Mouse (Mus musculus): ENCODE data around the gene Gm28048. TPM values are rescaled to one million over a fixed set of nuclear protein-coding genes. Genes with fewer than 3 reads are reported as not detected.

The Gm28048 gene
- polyA plus RNA-seq, 1 experiment from 2014 or later = 4.5 TPM

DNA sequence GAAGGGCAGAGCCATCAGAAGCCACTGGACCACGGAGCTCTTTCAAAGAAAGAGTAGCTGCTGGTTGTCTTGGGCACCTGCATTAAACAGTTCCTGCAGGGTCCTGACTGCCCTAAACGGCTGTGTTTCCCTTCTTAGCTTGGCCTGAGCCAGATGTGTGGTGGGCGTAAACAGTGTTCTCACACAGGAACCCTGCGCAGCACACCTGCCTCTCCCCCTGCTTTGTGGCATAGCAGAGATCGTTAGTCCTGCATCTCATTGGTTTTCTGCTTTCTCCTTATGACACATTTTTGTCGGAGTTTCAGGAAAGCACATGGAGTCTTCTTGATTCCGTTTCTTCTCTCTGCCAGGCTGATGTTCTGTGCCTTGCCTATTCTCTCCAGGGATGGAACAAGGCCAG is 166.0 kb downstream of the Gm28048 start:
- DNase-seq (no peak), ATAC-seq (ENCODE audit: low FRiP score, low TSS enrichment) (no peak)
- H3K9me3 ChIP-seq (ENCODE audit: control insufficient read depth, low read length) = no peaks in the 10 kb centered on the region
- 81% methylated on average over 7 of the region's 7 CpGs for WGBS
- H3K27me3 ChIP-seq (ENCODE audit: control insufficient read depth, insufficient read depth, low read length) = no peaks in the 10 kb centered on the region
- no peak overlapping the region for H3K4me2 ChIP-seq (ENCODE audit: low read length)
- H3K27ac ChIP-seq (replicated peaks; ENCODE audit: low read depth, low read length) = no peak overlapping the region
- H3K4me1 ChIP-seq (ENCODE audit: control insufficient read depth, insufficient read depth, low read length) = no peaks in the 10 kb centered on the region
- H3K9ac ChIP-seq (replicated peaks; ENCODE audit: low read length) = no peak overlapping the region
- H3K4me3 ChIP-seq (replicated peaks; ENCODE audit: low read depth, low read length) = no peak overlapping the region
- H3K36me3 ChIP-seq (ENCODE audit: control insufficient read depth, insufficient read depth, low read length) = no peaks in the 10 kb centered on the region

DNA sequence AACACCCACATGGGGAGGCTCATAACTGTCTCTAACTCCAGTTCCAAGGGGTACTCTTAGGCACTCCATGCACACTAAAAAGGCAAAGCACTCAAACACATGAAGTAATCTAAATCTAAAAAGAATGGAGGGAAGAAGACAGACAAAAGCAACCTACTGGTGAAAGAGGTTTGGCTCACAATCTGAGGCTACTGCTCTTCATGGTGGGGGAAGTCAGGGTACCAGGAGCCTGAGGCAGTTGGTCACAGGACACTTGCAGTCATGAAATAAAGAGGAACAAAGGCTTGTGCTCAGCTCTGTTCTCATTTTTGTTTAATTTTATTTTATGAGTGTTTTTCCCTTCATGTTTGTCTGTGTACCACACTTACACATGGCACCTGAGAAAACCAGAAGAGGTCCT is 166.7 kb downstream of the Gm28048 start:
- no peaks in the 10 kb centered on the region for H3K36me3 ChIP-seq (ENCODE audit: control insufficient read depth, insufficient read depth, low read length)
- no peak overlapping the region for H3K9ac ChIP-seq (replicated peaks; ENCODE audit: low read length)
- H3K4me1 ChIP-seq (ENCODE audit: control insufficient read depth, insufficient read depth, low read length) = no peaks in the 10 kb centered on the region
- no peaks in the 10 kb centered on the region for H3K27me3 ChIP-seq (ENCODE audit: control insufficient read depth, insufficient read depth, low read length)
- H3K27ac ChIP-seq (replicated peaks; ENCODE audit: low read depth, low read length) = no peak overlapping the region
- no peak overlapping the region for H3K4me3 ChIP-seq (replicated peaks; ENCODE audit: low read depth, low read length)
- DNase-seq = no peak
- no peak for ATAC-seq (ENCODE audit: low FRiP score, low TSS enrichment)
- H3K9me3 ChIP-seq (ENCODE audit: control insufficient read depth, low read length) = no peaks in the 10 kb centered on the region
- H3K4me2 ChIP-seq (ENCODE audit: low read length) = no peak overlapping the region

DNA sequence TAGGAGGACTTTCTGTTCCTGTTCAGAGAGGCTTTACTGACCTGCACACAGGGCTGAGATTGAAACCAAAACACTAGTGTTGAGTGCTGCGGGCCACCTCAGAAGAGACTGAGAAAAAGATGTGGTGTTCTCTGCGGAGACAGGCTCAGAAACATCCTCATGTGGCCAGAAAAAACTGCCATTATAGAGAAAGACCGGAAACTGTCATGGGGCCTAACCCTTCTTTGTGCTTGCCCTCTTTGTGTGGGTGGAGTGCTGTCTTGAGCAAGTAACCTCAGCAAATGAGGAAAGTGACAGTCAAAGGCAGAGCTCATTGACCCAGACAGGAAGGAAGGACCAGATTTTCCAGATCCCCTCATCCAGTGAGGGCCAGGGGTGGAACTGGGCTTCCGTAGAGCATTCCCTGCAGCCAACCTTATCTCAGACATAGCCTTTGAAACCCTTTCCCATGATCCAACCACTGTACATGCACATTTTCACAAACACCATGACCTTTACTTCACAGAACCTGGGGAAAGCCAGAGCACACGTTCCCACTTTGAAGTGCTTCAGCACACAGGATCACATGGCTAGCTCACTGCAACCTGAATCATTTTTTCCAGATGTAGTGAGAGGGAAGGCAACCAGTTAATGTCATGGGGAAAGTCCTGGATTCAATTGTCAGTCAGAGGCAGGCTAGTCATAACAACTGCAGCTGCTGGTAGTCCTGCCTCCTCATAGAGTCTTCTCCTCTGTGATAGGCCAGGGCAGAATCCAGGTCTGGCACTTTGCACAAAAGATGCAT is 167.8 kb downstream of the Gm28048 start:
- Histone ChIP-seq H3K27me3 (ENCODE audit: control insufficient read depth, insufficient read depth, low read length) (no peaks in the 10 kb centered on the region), H3K4me3 (replicated peaks; ENCODE audit: low read depth, low read length) (no peak overlapping the region), H3K9me3 (ENCODE audit: control insufficient read depth, low read length) (no peaks in the 10 kb centered on the region), H3K4me1 (ENCODE audit: control insufficient read depth, insufficient read depth, low read length) (no peaks in the 10 kb centered on the region), H3K36me3 (ENCODE audit: control insufficient read depth, insufficient read depth, low read length) (no peaks in the 10 kb centered on the region), H3K9ac (replicated peaks; ENCODE audit: low read length) (no peak overlapping the region), H3K27ac (replicated peaks; ENCODE audit: low read depth, low read length) (no peak overlapping the region), H3K4me2 (ENCODE audit: low read length) (no peak overlapping the region)
- DNase-seq (no peak), ATAC-seq (ENCODE audit: low FRiP score, low TSS enrichment) (no peak)
- 86% methylated on average over 5 of the region's 5 CpGs for WGBS

DNA sequence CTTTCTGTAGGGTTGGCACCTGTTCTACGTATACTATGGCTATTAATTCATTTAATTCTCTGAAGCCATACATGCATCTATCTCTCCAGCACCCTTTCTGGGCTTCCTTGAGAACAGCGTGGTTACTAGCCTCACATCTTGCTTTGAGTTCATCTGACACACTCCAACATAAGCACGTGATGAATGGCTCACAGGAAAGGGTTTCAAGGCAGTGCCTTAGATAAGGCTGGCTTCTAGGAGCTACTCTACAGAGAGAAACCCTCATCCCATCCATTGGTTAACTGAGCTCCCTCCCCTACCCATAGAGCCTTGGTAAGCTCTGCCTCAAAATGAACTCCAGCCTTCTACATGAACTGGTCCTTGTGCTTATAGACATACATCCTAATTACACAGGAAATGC is 168.5 kb downstream of the Gm28048 start:
- ATAC-seq (ENCODE audit: low FRiP score, low TSS enrichment) = no peak
- 88% methylated on average over 3 of the region's 3 CpGs for WGBS
- Histone ChIP-seq H3K27me3 (ENCODE audit: control insufficient read depth, insufficient read depth, low read length) (no peaks in the 10 kb centered on the region), H3K36me3 (ENCODE audit: control insufficient read depth, insufficient read depth, low read length) (no peaks in the 10 kb centered on the region), H3K4me2 (ENCODE audit: low read length) (no peak overlapping the region), H3K4me1 (ENCODE audit: control insufficient read depth, insufficient read depth, low read length) (no peaks in the 10 kb centered on the region), H3K9ac (replicated peaks; ENCODE audit: low read length) (no peak overlapping the region), H3K9me3 (ENCODE audit: control insufficient read depth, low read length) (no peaks in the 10 kb centered on the region), H3K4me3 (replicated peaks; ENCODE audit: low read depth, low read length) (no peak overlapping the region), H3K27ac (replicated peaks; ENCODE audit: low read depth, low read length) (no peak overlapping the region)
- no peak for DNase-seq

DNA sequence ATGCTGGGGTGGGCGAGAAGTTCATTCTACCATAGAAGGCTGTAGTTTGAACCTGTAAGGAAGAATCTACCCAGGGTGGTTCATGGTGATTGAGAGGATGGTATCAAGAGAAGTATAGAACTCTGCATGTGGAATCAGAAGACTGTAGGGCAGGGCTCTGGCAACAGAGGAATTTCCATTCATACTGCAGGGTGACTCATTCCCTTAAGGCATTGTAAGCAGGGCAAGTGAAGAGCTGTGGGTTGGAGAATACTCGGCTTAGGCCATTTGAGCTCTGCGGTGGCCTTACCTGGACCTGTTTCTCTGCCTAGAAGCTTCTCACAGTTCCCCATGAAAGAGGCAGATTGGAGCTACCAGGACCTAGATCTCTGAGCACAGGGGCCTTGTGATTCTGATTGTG is 170.5 kb downstream of the Gm28048 start:
- no peak overlapping the region for H3K4me2 ChIP-seq (ENCODE audit: low read length)
- no peaks in the 10 kb centered on the region for H3K9me3 ChIP-seq (ENCODE audit: control insufficient read depth, low read length)
- H3K27ac ChIP-seq (replicated peaks; ENCODE audit: low read depth, low read length) = no peak overlapping the region
- DNase-seq (no peak), ATAC-seq (ENCODE audit: low FRiP score, low TSS enrichment) (no peak)
- no peaks in the 10 kb centered on the region for H3K27me3 ChIP-seq (ENCODE audit: control insufficient read depth, insufficient read depth, low read length)
- H3K9ac ChIP-seq (replicated peaks; ENCODE audit: low read length) = no peak overlapping the region
- 90% methylated on average over 3 of the region's 3 CpGs for WGBS
- H3K4me3 ChIP-seq (replicated peaks; ENCODE audit: low read depth, low read length) = no peak overlapping the region
- H3K36me3 ChIP-seq (ENCODE audit: control insufficient read depth, insufficient read depth, low read length) = no peaks in the 10 kb centered on the region
- H3K4me1 ChIP-seq (ENCODE audit: control insufficient read depth, insufficient read depth, low read length) = no peaks in the 10 kb centered on the region

DNA sequence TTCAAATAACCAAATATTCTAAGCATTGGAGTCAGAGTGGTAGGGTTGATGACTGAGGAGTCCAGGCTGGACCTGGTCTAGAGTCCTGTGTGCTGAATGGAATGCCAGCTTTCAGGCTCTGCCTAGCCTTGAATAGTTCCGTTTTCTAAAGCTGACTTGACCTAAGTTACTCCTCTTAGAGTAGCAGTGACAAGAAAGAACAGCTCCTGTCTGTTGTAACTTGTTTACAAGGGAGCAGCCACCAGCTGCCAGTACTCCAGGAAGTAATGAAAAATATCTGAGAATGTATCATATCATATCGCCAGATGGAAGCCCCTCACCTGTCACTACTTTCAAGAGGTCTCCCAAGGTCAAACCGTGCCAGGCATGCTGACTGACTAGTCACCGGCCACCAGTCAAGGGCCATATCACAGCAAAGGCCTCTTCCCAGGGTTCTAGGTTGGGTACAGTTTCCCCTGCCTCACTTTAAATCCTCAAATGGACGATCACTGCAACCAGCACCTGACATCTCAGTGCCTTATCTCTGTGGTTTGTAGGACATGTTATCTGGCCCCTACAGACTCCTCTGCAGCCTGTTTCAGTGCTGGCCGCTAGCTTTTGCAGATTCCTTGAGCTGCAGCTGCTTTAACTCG is 172.3 kb downstream of the Gm28048 start:
- Histone ChIP-seq H3K27me3 (ENCODE audit: control insufficient read depth, insufficient read depth, low read length) (no peaks in the 10 kb centered on the region), H3K4me1 (ENCODE audit: control insufficient read depth, insufficient read depth, low read length) (no peaks in the 10 kb centered on the region), H3K36me3 (ENCODE audit: control insufficient read depth, insufficient read depth, low read length) (no peaks in the 10 kb centered on the region), H3K4me3 (replicated peaks; ENCODE audit: low read depth, low read length) (no peak overlapping the region), H3K4me2 (ENCODE audit: low read length) (no peak overlapping the region), H3K9me3 (ENCODE audit: control insufficient read depth, low read length) (no peaks in the 10 kb centered on the region), H3K27ac (replicated peaks; ENCODE audit: low read depth, low read length) (no peak overlapping the region), H3K9ac (replicated peaks; ENCODE audit: low read length) (no peak overlapping the region)
- DNase-seq = no peak
- no peak for ATAC-seq (ENCODE audit: low FRiP score, low TSS enrichment)
- 86% methylated on average over 7 of the region's 7 CpGs for WGBS

DNA sequence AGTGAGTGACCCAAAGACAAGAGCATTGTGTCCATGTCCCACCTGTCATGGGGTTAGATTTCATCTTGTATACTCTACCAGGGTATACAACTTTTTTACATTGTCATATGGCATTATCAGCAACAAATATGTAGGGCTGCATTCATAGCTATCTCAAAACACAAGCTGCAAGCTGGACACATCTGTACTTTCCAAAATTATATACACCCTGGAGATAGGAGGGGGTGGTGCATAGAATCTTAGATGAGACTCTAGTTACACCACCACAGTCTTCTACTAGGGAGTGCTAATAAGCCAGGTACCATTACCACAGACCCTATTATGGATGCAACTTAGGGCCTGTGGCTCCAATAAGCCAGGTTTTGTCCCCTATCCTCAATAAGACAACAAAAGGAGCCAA is 173.8 kb downstream of the Gm28048 start:
- Histone ChIP-seq H3K4me1 (ENCODE audit: control insufficient read depth, insufficient read depth, low read length) (no peaks in the 10 kb centered on the region), H3K27ac (replicated peaks; ENCODE audit: low read depth, low read length) (no peak overlapping the region), H3K36me3 (ENCODE audit: control insufficient read depth, insufficient read depth, low read length) (no peaks in the 10 kb centered on the region), H3K4me2 (ENCODE audit: low read length) (no peak overlapping the region), H3K9me3 (ENCODE audit: control insufficient read depth, low read length) (no peaks in the 10 kb centered on the region), H3K4me3 (replicated peaks; ENCODE audit: low read depth, low read length) (no peak overlapping the region), H3K9ac (replicated peaks; ENCODE audit: low read length) (no peak overlapping the region), H3K27me3 (ENCODE audit: control insufficient read depth, insufficient read depth, low read length) (no peaks in the 10 kb centered on the region)
- DNase-seq (no peak), ATAC-seq (ENCODE audit: low FRiP score, low TSS enrichment) (no peak)

DNA sequence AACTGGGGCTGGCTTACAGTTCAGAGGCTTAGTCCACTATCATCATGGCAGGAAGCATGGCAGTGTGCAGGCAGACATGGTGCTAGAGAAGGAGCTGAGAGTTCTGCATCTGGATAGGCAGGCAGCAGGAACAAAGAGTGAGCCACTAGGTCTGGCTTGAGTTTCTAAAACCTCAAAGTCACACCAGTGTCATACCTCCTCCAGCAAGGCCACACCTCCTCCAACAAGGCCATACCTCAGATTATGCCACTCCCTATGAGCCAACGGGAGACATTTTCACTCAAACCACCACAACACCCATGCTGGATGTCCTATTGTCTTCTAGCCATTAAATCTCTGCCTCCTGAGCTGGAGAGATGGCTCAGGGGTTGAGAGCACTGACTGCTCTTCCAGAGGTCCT is 176.7 kb downstream of the Gm28048 start:
- H3K4me3 ChIP-seq (replicated peaks; ENCODE audit: low read depth, low read length) = no peak overlapping the region
- no peaks in the 10 kb centered on the region for H3K36me3 ChIP-seq (ENCODE audit: control insufficient read depth, insufficient read depth, low read length)
- WGBS = 83% methylated on average over 1 of the region's 1 CpGs
- H3K4me2 ChIP-seq (ENCODE audit: low read length) = no peak overlapping the region
- DNase-seq (no peak), ATAC-seq (ENCODE audit: low FRiP score, low TSS enrichment) (no peak)
- H3K27me3 ChIP-seq (ENCODE audit: control insufficient read depth, insufficient read depth, low read length) = no peaks in the 10 kb centered on the region
- H3K9me3 ChIP-seq (ENCODE audit: control insufficient read depth, low read length) = no peaks in the 10 kb centered on the region
- H3K4me1 ChIP-seq (ENCODE audit: control insufficient read depth, insufficient read depth, low read length) = no peaks in the 10 kb centered on the region
- H3K27ac ChIP-seq (replicated peaks; ENCODE audit: low read depth, low read length) = no peak overlapping the region
- no peak overlapping the region for H3K9ac ChIP-seq (replicated peaks; ENCODE audit: low read length)

DNA sequence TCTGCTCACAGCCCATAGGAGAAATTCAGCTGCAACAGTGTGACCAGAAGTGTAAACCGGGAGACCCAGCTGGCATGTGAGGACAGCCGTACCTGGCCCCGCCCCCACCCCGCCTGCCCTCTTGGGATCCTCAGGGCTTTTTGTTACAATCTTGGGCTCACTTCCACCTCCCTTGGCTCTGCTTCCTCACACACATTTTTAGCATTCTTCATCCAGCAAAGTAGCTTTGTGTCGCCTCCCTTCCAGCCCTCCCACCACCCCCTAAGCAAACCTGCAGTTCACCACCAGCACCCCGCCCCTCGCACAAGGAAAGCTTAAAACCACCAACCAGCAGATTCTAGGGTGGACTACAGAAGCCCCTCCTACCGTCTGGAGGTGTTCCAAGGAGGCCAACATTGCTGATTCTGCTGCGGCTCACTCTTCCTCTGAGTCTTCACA is 181.9 kb downstream of the Gm28048 start:
- Histone ChIP-seq H3K36me3 (ENCODE audit: control insufficient read depth, insufficient read depth, low read length) (no peaks in the 10 kb centered on the region), H3K27me3 (ENCODE audit: control insufficient read depth, insufficient read depth, low read length) (no peaks in the 10 kb centered on the region)
- peak; percentile 16 for DNase-seq

More for the DNA sequence above, 181.9 kb downstream of the Gm28048 start:
- Histone ChIP-seq H3K4me1 (ENCODE audit: control insufficient read depth, insufficient read depth, low read length) (no peaks in the 10 kb centered on the region), H3K27ac (replicated peaks; ENCODE audit: low read depth, low read length) (no peak overlapping the region), H3K9ac (replicated peaks; ENCODE audit: low read length) (no peak overlapping the region), H3K4me2 (ENCODE audit: low read length) (no peak overlapping the region), H3K4me3 (replicated peaks; ENCODE audit: low read depth, low read length) (no peak overlapping the region), H3K9me3 (ENCODE audit: control insufficient read depth, low read length) (no peaks in the 10 kb centered on the region)
- 28% methylated on average over 9 of the region's 9 CpGs for WGBS
- ATAC-seq (ENCODE audit: low FRiP score, low TSS enrichment) = no peak

All from midbrain, embryonic 14.5 days (tissue).